Mouse (Mus musculus): ENCODE results near the gene Hist3h2a. TPM values are rescaled to one million over a fixed set of nuclear protein-coding genes. Genes with fewer than 3 reads are reported as not detected.

The Hist3h2a gene
- polyA plus RNA-seq, 2 experiments, result 25.4 to 28.2 TPM

GRCm38 (mm10) chr11:58947798-58948528 lies 6.5 kb upstream of the Hist3h2a start:
- no peak for TF ChIP-seq POLR2A (IDR thresholded peaks at IDR 0.05; ENCODE audit: borderline replicate concordance, extremely low read depth, insufficient read depth, insufficient read length)
- Histone ChIP-seq H3K9me3 (ENCODE audit: control insufficient read depth, low read length) (no peaks in the 10 kb centered on the region), H3K36me3 (ENCODE audit: control insufficient read depth, insufficient read depth, low read length) (no peaks in the 10 kb centered on the region), H3K4me3 (replicated peaks; ENCODE audit: low read length) (peak overlapping the region; percentile 44), H3K9ac (ENCODE audit: low read depth, low read length, severe bottlenecking) (peak overlapping the region; percentile 43), H3K4me1 (ENCODE audit: control insufficient read depth, insufficient read depth, low read length) (0 out of 2 replicates have a peak, but pooled peaks cover 7% of the 10 kb centered on the region), H3K27me3 (ENCODE audit: control insufficient read depth, insufficient read depth, low read length) (peaks cover 7% of the 10 kb centered on the region; the same call in 1 of the 2 replicates), H3K27ac (replicated peaks; ENCODE audit: low read depth, low read length) (peak overlapping the region; percentile 81), H3K4me2 (replicated peaks; ENCODE audit: low read depth, low read length, severe bottlenecking) (peak overlapping the region; percentile 68)
- DNase-seq (ENCODE audit: low spot score) (peak; percentile 39), ATAC-seq (ENCODE audit: low FRiP score, low read depth) (peak; percentile 48; the same call in 1 of the 2 replicates)
- 16% methylated on average over 23 of the region's 23 CpGs for WGBS

- Histone ChIP-seq H3K9me3 (ENCODE audit: control insufficient read depth, low read length) (no peaks in the 10 kb centered on the region), H3K36me3 (ENCODE audit: control insufficient read depth, insufficient read depth, low read length) (no peaks in the 10 kb centered on the region), H3K27ac (replicated peaks; ENCODE audit: low read depth, low read length) (peak within 1 kb of the TSS; percentile 81), H3K4me3 (replicated peaks; ENCODE audit: low read length) (peak within 1 kb of the TSS; percentile 44), H3K4me2 (replicated peaks; ENCODE audit: low read depth, low read length, severe bottlenecking) (peak within 1 kb of the TSS; percentile 68), H3K27me3 (ENCODE audit: control insufficient read depth, insufficient read depth, low read length) (peaks cover 7% of the 10 kb centered on the region; the same call in 1 of the 2 replicates), H3K4me1 (ENCODE audit: control insufficient read depth, insufficient read depth, low read length) (0 out of 2 replicates have a peak, but pooled peaks cover 7% of the 10 kb centered on the region), H3K9ac (ENCODE audit: low read depth, low read length, severe bottlenecking) (peak within 1 kb of the TSS; percentile 55)
- DNase-seq (ENCODE audit: low spot score), result peak; percentile 91
- peak; percentile 96; the same call in 1 of the 2 replicates for TF ChIP-seq POLR2A (IDR thresholded peaks at IDR 0.05; ENCODE audit: borderline replicate concordance, extremely low read depth, insufficient read depth, insufficient read length)
- peak; percentile 90 for ATAC-seq (ENCODE audit: low FRiP score, low read depth)
- under 1% methylated on average over 43 of the region's 48 CpGs for WGBS
Measured at GRCm38 (mm10) chr11:58948542-58949479, 5.7 kb upstream of the Hist3h2a start, which contains the start of gene Hist3h2ba. Hist3h2ba (plus strand) TSS chr11:58948920.

GRCm38 (mm10) chr11:58949480-58950431 lies 4.7 kb upstream of the Hist3h2a start:
- peak overlapping the region; percentile 44 for H3K4me3 ChIP-seq (replicated peaks; ENCODE audit: low read length)
- peak overlapping the region; percentile 74 for H3K27ac ChIP-seq (replicated peaks; ENCODE audit: low read depth, low read length)
- 0 out of 2 replicates have a peak, but pooled peaks cover 7% of the 10 kb centered on the region for H3K4me1 ChIP-seq (ENCODE audit: control insufficient read depth, insufficient read depth, low read length)
- DNase-seq (ENCODE audit: low spot score) (peak; percentile 78), ATAC-seq (ENCODE audit: low FRiP score, low read depth) (no peak)
- H3K4me2 ChIP-seq (replicated peaks; ENCODE audit: low read depth, low read length, severe bottlenecking), result peak overlapping the region; percentile 68
- no peaks in the 10 kb centered on the region for H3K36me3 ChIP-seq (ENCODE audit: control insufficient read depth, insufficient read depth, low read length)
- no peak for TF ChIP-seq POLR2A (IDR thresholded peaks at IDR 0.05; ENCODE audit: borderline replicate concordance, extremely low read depth, insufficient read depth, insufficient read length)
- H3K9ac ChIP-seq (ENCODE audit: low read depth, low read length, severe bottlenecking), result peak overlapping the region; percentile 55
- H3K27me3 ChIP-seq (ENCODE audit: control insufficient read depth, insufficient read depth, low read length), result peaks cover 7% of the 10 kb centered on the region; the same call in 1 of the 2 replicates
- 8% methylated on average over 20 of the region's 20 CpGs for WGBS
- H3K9me3 ChIP-seq (ENCODE audit: control insufficient read depth, low read length), result no peaks in the 10 kb centered on the region

GRCm38 (mm10) chr11:58951210-58951609 lies 3.3 kb upstream of the Hist3h2a start:
- no peak overlapping the region for H3K27ac ChIP-seq (replicated peaks; ENCODE audit: low read depth, low read length)
- no peaks in the 10 kb centered on the region for H3K9me3 ChIP-seq (ENCODE audit: control insufficient read depth, low read length)
- no peak for ATAC-seq (ENCODE audit: low FRiP score, low read depth)
- H3K27me3 ChIP-seq (ENCODE audit: control insufficient read depth, insufficient read depth, low read length), result peaks cover 7% of the 10 kb centered on the region; the same call in 1 of the 2 replicates
- WGBS, result 73% methylated on average over 5 of the region's 5 CpGs
- no peak overlapping the region for H3K4me2 ChIP-seq (replicated peaks; ENCODE audit: low read depth, low read length, severe bottlenecking)
- H3K4me1 ChIP-seq (ENCODE audit: control insufficient read depth, insufficient read depth, low read length), result 0 out of 2 replicates have a peak, but pooled peaks cover 9% of the 10 kb centered on the region
- no peak overlapping the region for H3K4me3 ChIP-seq (replicated peaks; ENCODE audit: low read length)
- no peaks in the 10 kb centered on the region for H3K36me3 ChIP-seq (ENCODE audit: control insufficient read depth, insufficient read depth, low read length)
- H3K9ac ChIP-seq (ENCODE audit: low read depth, low read length, severe bottlenecking), result no peak overlapping the region
- DNase-seq (ENCODE audit: low spot score), result no peak
- no peak for TF ChIP-seq POLR2A (IDR thresholded peaks at IDR 0.05; ENCODE audit: borderline replicate concordance, extremely low read depth, insufficient read depth, insufficient read length)
